Mouse (Mus musculus) layer of hippocampus, postnatal 14 days (tissue): ENCODE data around the gene Plcb3. TPM values are rescaled to one million over a fixed set of nuclear protein-coding genes. Genes with fewer than 3 reads are reported as not detected.

ENCODE experiments used
- DNase-seq, 2 experiments: peaks; one replicate each; pipeline ENCODE4 v3.0.0; 2021 to 2022; ENCODE audit warnings: low spot score in 2 of 2, mixed read lengths in 1 of 2
- total RNA-seq, 2 experiments: library from RNA; stranded (reverse); gene quantifications; 2 replicates each; pipeline ENCODE4 v1.2.3; 2021

The Plcb3 gene
- total RNA-seq, 2 experiments from 2014 or later, result 14.7 to 15.9 TPM

DNA sequence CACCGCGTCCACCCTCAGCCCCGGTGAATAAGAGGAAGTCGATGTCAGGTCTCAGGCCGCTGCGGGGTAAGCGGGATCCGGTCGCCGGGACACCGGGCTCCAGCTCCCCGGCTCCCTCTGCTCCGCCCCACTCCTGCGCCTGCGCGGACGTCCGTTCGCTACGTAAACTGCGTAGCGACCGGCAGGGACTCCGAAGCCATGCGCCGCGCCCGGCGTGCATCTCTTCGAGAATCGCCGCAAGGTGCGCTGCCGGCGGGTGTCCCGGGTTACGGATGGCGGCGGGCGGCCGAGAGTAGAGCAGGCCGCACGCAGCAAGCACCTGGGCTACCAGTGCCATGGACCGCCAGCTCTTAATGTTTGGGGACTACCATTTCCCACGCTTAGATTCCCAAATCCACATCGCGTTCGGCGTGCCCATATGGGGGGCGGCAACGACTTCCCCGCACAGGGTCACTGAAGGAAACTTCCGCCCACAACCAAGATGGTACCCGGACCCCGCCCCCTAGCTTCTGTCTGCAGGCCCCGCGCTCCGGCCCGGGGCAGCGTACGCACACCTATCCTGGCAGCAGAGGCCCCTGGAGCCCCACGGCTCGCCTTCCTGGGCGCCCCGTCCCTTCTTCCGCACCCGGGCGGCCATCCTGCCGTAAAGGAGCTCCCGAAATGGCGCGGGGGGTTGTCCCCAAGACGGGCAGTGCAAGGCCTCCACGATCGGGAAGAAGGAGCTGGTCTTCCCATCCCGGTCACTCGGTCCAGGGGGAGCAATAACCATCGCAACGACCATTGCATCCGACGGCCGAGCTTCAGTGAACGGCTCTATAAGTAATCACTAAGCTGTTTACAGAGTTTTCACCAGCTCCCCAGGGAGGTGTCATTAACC lies 34.7 kb downstream of the Plcb3 start, which contains the start of gene Bad:
Gene Bad (plus strand): TSS at position 490 of the 877 bp plus-strand sequence.
- peak; percentile 95 to 98 for DNase-seq

- DNase-seq, result no peak
Measured at GRCm38 (mm10) chr19:6940396-6941351, 35.6 kb downstream of the Plcb3 start.

GRCm38 (mm10) chr19:6939106-6940002 lies 36.9 kb downstream of the Plcb3 start:
- no peak for DNase-seq

DNA sequence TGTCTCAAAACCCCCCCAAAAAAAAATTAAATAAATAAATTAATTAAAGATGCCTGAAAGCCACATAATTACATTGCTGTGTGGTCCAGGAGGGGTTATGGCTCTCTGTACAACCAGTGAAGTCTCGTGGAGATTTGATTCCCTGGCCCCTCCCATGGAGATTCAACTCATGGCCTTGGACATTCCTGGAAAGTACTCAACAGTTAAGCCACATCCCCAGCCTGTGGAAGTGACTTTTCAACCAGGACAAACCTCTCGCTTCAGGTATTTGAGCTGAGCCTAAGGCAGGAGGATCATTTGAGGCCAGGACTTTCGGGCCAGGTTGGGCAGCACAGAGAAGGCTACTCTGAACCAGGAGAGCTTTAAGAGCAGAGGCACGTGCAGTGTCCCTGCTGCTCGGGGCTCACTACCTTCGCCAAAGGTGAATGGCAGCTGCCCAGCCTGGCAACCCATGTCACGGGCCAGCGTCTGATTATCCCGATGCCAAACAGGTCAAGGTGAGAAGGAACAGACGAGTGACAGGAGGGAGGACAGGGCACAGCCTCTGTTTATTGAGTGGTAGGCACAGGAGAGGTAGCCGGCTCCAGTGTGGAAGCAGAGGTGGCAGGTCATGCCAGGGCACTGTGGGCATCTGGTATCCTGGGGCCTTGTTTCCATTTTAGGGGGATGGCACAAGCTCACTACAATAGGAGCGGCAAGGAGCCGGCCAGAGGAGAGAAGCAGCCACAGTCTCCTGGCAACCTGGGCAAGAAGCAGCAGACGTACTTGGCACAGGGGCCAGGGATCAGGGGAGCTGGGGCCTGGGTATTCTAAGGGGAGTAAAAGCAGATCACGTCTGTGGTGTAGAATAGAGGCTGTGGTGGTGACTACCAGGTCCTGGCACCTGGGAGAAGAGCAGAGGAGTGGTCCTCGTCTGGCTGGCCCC lies 38.5 kb downstream of the Plcb3 start:
- no peak for DNase-seq

DNA sequence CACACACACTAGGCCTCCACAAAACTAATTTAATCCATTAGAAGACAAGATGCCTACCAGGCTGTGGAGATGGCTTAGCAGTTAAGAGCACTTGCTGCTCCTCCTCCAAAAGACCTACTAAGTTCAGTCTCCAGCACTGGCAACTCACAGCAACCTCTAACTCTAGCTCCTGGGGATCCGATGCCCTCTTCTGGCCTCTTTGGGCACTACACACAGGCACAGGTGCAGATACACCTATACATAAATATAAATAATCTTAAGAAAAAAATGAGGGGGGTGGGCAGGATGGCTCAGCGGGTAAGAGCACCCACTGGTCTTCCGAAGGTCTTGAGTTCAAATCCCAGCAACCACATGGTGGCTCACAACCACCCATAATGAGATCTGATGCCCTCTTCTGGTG lies 40.0 kb downstream of the Plcb3 start:
- no peak for DNase-seq

- no peak for DNase-seq
Measured at GRCm38 (mm10) chr19:6934195-6934977, 41.9 kb downstream of the Plcb3 start, which contains the start of gene Kcnk4. Kcnk4 (minus strand) TSS chr19:6934515.

GRCm38 (mm10) chr19:6933436-6934194 lies 42.7 kb downstream of the Plcb3 start:
- peak in 1 of 2 experiments; percentile 47 for DNase-seq

GRCm38 (mm10) chr19:6933102-6933435 lies 43.2 kb downstream of the Plcb3 start:
- no peak for DNase-seq

DNA sequence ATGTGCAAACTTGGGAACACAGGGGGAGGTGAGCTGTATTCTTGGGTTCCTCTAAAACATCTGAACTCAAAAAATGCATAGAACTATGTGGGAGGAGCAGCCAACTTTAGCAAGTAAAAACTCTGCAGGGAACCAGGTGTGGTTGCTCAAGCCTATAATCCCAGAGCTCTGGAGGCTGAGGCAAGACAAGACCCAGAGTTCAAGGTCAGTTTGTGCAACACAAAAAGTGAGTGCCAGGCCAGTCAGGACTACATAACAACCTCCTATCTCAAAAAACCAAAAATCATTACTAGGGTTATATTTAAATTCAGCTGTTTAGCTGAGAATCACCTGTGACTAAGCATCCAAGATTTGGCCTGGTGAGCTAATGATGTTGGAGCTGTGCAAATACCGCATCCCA lies 44.3 kb downstream of the Plcb3 start:
- no peak for DNase-seq

DNA sequence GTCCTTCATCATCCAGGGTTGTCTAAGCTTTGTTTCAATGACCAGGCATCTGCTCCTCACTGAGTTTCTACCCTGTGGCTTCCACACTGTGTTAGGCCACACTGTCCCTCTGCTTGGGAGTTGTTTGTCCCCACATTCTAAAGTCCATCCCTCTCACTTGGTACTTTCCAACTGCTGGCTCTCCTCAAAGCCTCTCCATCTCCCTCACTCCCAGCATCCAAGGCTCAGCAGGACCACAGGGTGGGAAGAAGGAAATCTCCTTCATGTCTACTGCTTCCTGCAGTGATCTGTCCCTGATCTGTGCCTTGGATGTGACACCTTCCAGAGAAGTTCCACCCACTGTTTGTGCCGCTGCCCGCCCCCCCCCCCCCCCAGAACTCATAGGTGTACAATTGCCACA lies 45.3 kb downstream of the Plcb3 start:
- DNase-seq, result no peak

- DNase-seq, result no peak
Measured at GRCm38 (mm10) chr19:6928080-6928479, 48.2 kb downstream of the Plcb3 start.

DNA sequence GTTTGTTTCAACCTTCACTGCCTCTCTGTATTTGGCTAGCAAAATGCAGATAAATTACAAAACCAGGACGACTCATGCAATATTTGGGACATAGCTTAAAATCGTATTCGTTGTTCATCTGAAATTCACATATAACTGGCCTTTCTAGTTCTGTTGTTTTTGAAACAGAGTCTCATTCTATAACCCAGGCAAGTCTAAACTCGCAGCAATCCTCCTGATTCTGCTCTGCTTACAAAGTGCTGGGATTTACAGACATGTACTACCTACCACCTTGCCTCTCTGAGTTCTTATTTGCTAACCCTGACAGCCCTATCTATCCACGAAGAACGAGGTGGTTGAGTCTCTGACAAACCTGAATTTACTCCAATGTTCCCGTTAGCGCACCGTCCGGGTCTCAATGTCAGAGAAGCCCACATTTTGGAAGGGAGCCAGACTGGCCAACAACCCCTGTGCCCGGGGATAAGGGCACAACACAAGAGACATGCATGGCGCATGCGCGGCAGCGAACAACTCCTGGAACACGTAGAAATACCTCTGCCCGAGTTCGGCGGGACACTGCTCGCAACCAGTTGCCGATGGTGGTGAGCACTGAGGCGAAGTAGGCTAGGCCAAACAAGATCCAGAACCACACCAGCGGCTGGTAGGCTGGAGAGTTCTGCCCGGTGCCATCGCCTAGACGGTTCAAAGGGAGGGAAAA lies 49.6 kb downstream of the Plcb3 start:
- DNase-seq, result no peak

- DNase-seq, result no peak
Measured at GRCm38 (mm10) chr19:6925611-6926329, 50.5 kb downstream of the Plcb3 start.

DNA sequence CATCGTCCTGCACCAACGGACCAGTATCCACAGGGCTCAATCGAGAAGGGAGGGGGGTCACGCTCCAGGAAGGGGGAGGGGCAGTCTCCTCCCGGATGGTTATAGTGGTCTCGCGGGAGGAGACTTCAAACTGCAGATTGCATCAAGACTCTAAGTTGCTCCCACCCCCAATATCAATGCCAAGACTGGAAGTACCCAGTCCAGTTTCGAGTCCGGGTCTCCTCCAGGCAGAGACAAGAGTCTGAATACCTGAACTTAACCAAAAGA lies 51.0 kb downstream of the Plcb3 start, which contains the start of gene Catsperz:
Gene Catsperz (minus strand): TSS at position 74 of the 267 bp plus-strand sequence.
- no peak for DNase-seq

GRCm38 (mm10) chr19:6924461-6925306 lies 51.6 kb downstream of the Plcb3 start:
- DNase-seq, result peak; percentile 83 to 87
